Mouse (Mus musculus) megakaryocyte-erythroid progenitor cell, adult 5-6 weeks (primary cell): Measurements from ENCODE around the gene Irx5. TPM values are rescaled to one million over a fixed set of nuclear protein-coding genes. Genes with fewer than 3 reads are reported as not detected.

Experiments used
- ATAC-seq: replicated peaks from 2 replicates; pipeline ENCODE4 v1.8.0; 2016; ENCODE audit warnings: mild to moderate bottlenecking, inconsistent platforms; ENCODE audit not compliant: severe bottlenecking, poor library complexity, low FRiP score, low TSS enrichment
- total RNA-seq, 2 experiments: library from RNA; stranded (forward) in 1 of 2; stranded (reverse) in 1 of 2; fragments of 200-1000, 215-1000 nt in 1 of 2; fragments of >200 nt in 1 of 2; fragmentation: Nextera tagmentation in 1 of 2; gene quantifications; 2 replicates each; pipeline ENCODE4 v1.2.3; 2014 to 2017

The Irx5 gene
- total RNA-seq, 2 experiments from 2014 or later: not detected

GRCm38 (mm10) chr8:92420666-92421065, 63.2 kb downstream of the Irx5 start:
- ATAC-seq: no peak
